In the genomic region with DNA sequence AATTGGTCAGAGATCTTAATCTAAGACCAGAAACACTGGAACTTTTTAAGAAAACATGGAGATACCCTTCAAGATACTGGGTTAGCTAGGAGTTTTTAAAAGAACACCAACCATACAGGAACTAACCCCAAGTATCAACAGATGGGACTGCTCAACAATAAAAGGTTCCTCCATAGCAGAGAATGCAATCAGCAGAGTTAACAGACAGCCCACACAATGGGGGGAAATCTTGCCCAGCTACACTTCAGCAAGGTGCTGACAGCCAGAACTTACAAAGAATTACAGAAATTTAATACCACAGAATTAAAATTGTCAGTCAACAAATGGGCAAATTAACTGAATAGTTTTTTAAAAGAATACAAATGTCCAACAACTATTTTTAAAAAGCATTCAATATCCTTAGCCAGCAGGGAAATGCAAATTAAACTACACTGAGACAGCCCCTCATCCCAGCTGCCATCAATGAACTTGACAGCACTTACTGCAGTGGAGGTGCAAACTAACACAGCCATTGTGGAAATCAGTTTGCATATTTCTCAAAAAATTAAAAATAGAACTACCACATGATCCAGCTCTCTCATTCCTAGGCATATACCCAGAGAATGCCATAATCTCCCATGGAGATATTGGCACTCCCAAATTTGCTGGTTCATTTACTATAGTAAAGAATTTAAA, we compare ENCODE assay signal across 25 mouse cellular contexts. TPM values are rescaled to one million over a fixed set of nuclear protein-coding genes. Genes with fewer than 3 reads are reported as not detected.
A peak's percentile ranks its signal among the peaks of the same experiment; 100 is the strongest.
DNase-seq lines count a peak whose midpoint lies in the region; ATAC-seq lines count a peak whose summit lies in the region.
"Had no signal": no experiment of that assay in that cellular context is flagged by ENCODE, and none has a peak within 500 bp of the region (broad histone marks: within the 10 kb centered on the region; RNA-seq: fewer than 3 reads in every experiment).

No protein-coding gene starts in this region.

- no peak overlapping the region for H3K4me2 ChIP-seq in forebrain, embryonic 15.5 days (replicated peaks)
- H3K4me2 ChIP-seq in forebrain, embryonic 16.5 days (ENCODE audit: low read length) = no peak overlapping the region
- H3K4me2 ChIP-seq: embryonic facial prominence, embryonic 12.5 days; embryonic facial prominence, embryonic 15.5 days; heart, embryonic 12.5 days; heart, embryonic 15.5 days; hindbrain, embryonic 14.5 days had no signal

- H3K27ac ChIP-seq in forebrain, embryonic 15.5 days (replicated peaks) = no peak overlapping the region
- no peak overlapping the region for H3K27ac ChIP-seq in forebrain, embryonic 10.5 days
- no peak overlapping the region for H3K27ac ChIP-seq in forebrain, embryonic 16.5 days (ENCODE audit: low read length)
- H3K27ac ChIP-seq: embryonic facial prominence, embryonic 12.5 days; embryonic facial prominence, embryonic 15.5 days; heart, embryonic 15.5 days; hindbrain, embryonic 14.5 days; hindbrain, postnatal 0 days had no signal

- DNase-seq in forebrain, embryonic 10.5 days (ENCODE audit: extremely low spot score, low spot score) = no peak
- DNase-seq in brain, adult 2 months (ENCODE audit: low read depth, low spot score) = peak; percentile 27
- no peak for DNase-seq in heart, postnatal 25 days (ENCODE audit: low spot score)
- no peak for DNase-seq in kidney, postnatal 25 days
- DNase-seq: adrenal gland, adult 8-10 months; cerebellum, adult 9-11 months; cerebellum, postnatal 25 days; gastrocnemius, postnatal 25 days; heart, adult 18-20 months; heart, postnatal 10 days; heart, postnatal 4 days; kidney, adult 18-20 months; kidney, adult 9 months had no signal

- intact Hi-C loops in heart, postnatal 25 days (cut with DNase I) = loop anchor here (10.0 kb wide), 1 partner anchor 336 kb away; no protein-coding TSS in a partner anchor

- H3K4me3 ChIP-seq in forebrain, embryonic 15.5 days = no peak overlapping the region
- H3K4me3 ChIP-seq in forebrain, embryonic 10.5 days = no peak overlapping the region
- H3K4me3 ChIP-seq in forebrain, embryonic 16.5 days (replicated peaks; ENCODE audit: low read length) = no peak overlapping the region
- H3K4me3 ChIP-seq: embryonic facial prominence, embryonic 12.5 days; embryonic facial prominence, embryonic 15.5 days; heart, embryonic 12.5 days; heart, embryonic 15.5 days had no signal

- H3K9me3 ChIP-seq in forebrain, embryonic 15.5 days = no peaks in the 10 kb centered on the region
- no peaks in the 10 kb centered on the region for H3K9me3 ChIP-seq in forebrain, embryonic 10.5 days
- H3K9me3 ChIP-seq in forebrain, embryonic 16.5 days (ENCODE audit: control insufficient read depth, low read length) = no peaks in the 10 kb centered on the region
- H3K9me3 ChIP-seq: embryonic facial prominence, embryonic 12.5 days; embryonic facial prominence, embryonic 15.5 days; heart, embryonic 12.5 days; heart, embryonic 15.5 days had no signal

- no peaks in the 10 kb centered on the region for H3K36me3 ChIP-seq in forebrain, embryonic 15.5 days
- H3K36me3 ChIP-seq in forebrain, embryonic 10.5 days (replicated peaks) = 0 out of 2 replicates have a peak, but pooled peaks cover 5% of the 10 kb centered on the region
- H3K36me3 ChIP-seq in forebrain, embryonic 16.5 days (ENCODE audit: control insufficient read depth, insufficient read depth) = no peaks in the 10 kb centered on the region
- H3K36me3 ChIP-seq: embryonic facial prominence, embryonic 12.5 days; heart, embryonic 12.5 days; heart, embryonic 15.5 days had no signal

- H3K4me1 ChIP-seq in forebrain, embryonic 15.5 days = peaks cover 3% of the 10 kb centered on the region; the same call in 1 of the 2 replicates
- H3K4me1 ChIP-seq in forebrain, embryonic 10.5 days = no peaks in the 10 kb centered on the region
- H3K4me1 ChIP-seq in forebrain, embryonic 16.5 days (replicated peaks; ENCODE audit: control insufficient read depth, insufficient read depth, low read length) = peaks cover 2% of the 10 kb centered on the region; the same call in 1 of the 2 replicates
- H3K4me1 ChIP-seq: embryonic facial prominence, embryonic 12.5 days; embryonic facial prominence, embryonic 15.5 days; heart, embryonic 12.5 days; heart, embryonic 15.5 days had no signal

- H3K27me3 ChIP-seq in forebrain, embryonic 15.5 days = no peaks in the 10 kb centered on the region
- H3K27me3 ChIP-seq in forebrain, embryonic 10.5 days (ENCODE audit: poor library complexity, severe bottlenecking) = no peaks in the 10 kb centered on the region
- no peaks in the 10 kb centered on the region for H3K27me3 ChIP-seq in forebrain, embryonic 16.5 days (replicated peaks; ENCODE audit: control insufficient read depth, insufficient read depth, low read length)
- H3K27me3 ChIP-seq: embryonic facial prominence, embryonic 12.5 days; embryonic facial prominence, embryonic 15.5 days; heart, embryonic 12.5 days; heart, embryonic 15.5 days had no signal

- no peak overlapping the region for H3K9ac ChIP-seq in forebrain, embryonic 15.5 days (replicated peaks)
- H3K9ac ChIP-seq in forebrain, embryonic 16.5 days (replicated peaks; ENCODE audit: low read depth, low read length) = no peak overlapping the region
- H3K9ac ChIP-seq: embryonic facial prominence, embryonic 12.5 days; embryonic facial prominence, embryonic 15.5 days; heart, embryonic 12.5 days; heart, embryonic 15.5 days; hindbrain, embryonic 14.5 days had no signal

- 0 out of 2 replicates have a peak, but pooled peaks have one; percentile 48 for ATAC-seq in forebrain, embryonic 15.5 days (replicated peaks)
- peak; percentile 79 for ATAC-seq in forebrain, embryonic 16.5 days
- ATAC-seq: activated CD4-positive, CD25-positive, alpha-beta regulatory T cell, adult 4 months; CD4-positive, CD25-positive, alpha-beta regulatory T cell, adult 4 months; hindbrain, postnatal 0 days; inflammation-experienced regulatory T-cells, adult 6 months; intestine, embryonic 16.5 days had no signal

RNA-seq across cellular contexts. Expression of gene Fam126b, which starts 17.5 kb away (rescaled TPM):
- 13.2 and 13.7 TPM in 2 replicates for polyA plus RNA-seq in forebrain, embryonic 15.5 days (2015; fragmentation: Nextera tagmentation; extraction: Ambion mirVana)
- polyA plus RNA-seq in forebrain, embryonic 10.5 days (2016; fragmentation: Nextera tagmentation; extraction: Ambion mirVana) = 4.1 and 6.4 TPM in 2 replicates
- 16.0 and 17.7 TPM in 2 replicates for polyA plus RNA-seq in forebrain, embryonic 16.5 days (2015; fragmentation: Nextera tagmentation; extraction: Ambion mirVana)
- 10 to 100 TPM; 12.5 to 18.1 TPM for total RNA-seq in heart, postnatal 25 days (2021)

RNA-seq across cellular contexts. Expression of gene Ndufb3, which starts 17.6 kb away (rescaled TPM):
- polyA plus RNA-seq in forebrain, embryonic 15.5 days (2015; fragmentation: Nextera tagmentation; extraction: Ambion mirVana) = 168 and 183 TPM in 2 replicates
- 135 and 138 TPM in 2 replicates for polyA plus RNA-seq in forebrain, embryonic 10.5 days (2016; fragmentation: Nextera tagmentation; extraction: Ambion mirVana)
- polyA plus RNA-seq in forebrain, embryonic 16.5 days (2015; fragmentation: Nextera tagmentation; extraction: Ambion mirVana) = 161 and 165 TPM in 2 replicates
- 100 to 1,000 TPM; 283 to 313 TPM for total RNA-seq in heart, postnatal 25 days (2021)
